Comparison of ENCODE assay signal across 11 mouse cellular contexts in genomic region chr4:119274627-119275026, GRCm38 (mm10). TPM values are rescaled to one million over a fixed set of nuclear protein-coding genes. Genes with fewer than 3 reads are reported as not detected.
A peak's percentile ranks its signal among the peaks of the same experiment; 100 is the strongest.
DNase-seq lines count a peak whose midpoint lies in the region; ATAC-seq lines count a peak whose summit lies in the region.
"Had no signal": no experiment of that assay in that cellular context is flagged by ENCODE, and none has a peak within 500 bp of the region (broad histone marks: within the 10 kb centered on the region; RNA-seq: fewer than 3 reads in every experiment).

No protein-coding gene starts in this region.

- H3K27me3 ChIP-seq in heart, embryonic 14.5 days (ENCODE audit: control insufficient read depth, insufficient read depth, low read length), result no peaks in the 10 kb centered on the region
- no peaks in the 10 kb centered on the region for H3K27me3 ChIP-seq in liver, embryonic 16.5 days (ENCODE audit: control insufficient read depth, insufficient read depth, low read depth, low read length)
- no peaks in the 10 kb centered on the region for H3K27me3 ChIP-seq in hindbrain, embryonic 12.5 days
- H3K27me3 ChIP-seq: neural tube, embryonic 12.5 days had no signal

- H3K9me3 ChIP-seq in heart, embryonic 14.5 days (ENCODE audit: control insufficient read depth, low read length), result no peaks in the 10 kb centered on the region
- H3K9me3 ChIP-seq in liver, embryonic 16.5 days (replicated peaks; ENCODE audit: control insufficient read depth, low read length), result no peaks in the 10 kb centered on the region
- H3K9me3 ChIP-seq in hindbrain, embryonic 12.5 days (replicated peaks), result no peaks in the 10 kb centered on the region
- H3K9me3 ChIP-seq: neural tube, embryonic 12.5 days had no signal

- no peak overlapping the region for H3K4me2 ChIP-seq in heart, embryonic 14.5 days (ENCODE audit: low read length)
- H3K4me2 ChIP-seq in liver, embryonic 16.5 days (ENCODE audit: low read depth, low read length), result no peak overlapping the region
- H3K4me2 ChIP-seq in hindbrain, embryonic 12.5 days (replicated peaks), result no peak overlapping the region
- H3K4me2 ChIP-seq: neural tube, embryonic 12.5 days had no signal

- H3K27ac ChIP-seq in heart, embryonic 14.5 days (replicated peaks in 1 of 2; ENCODE audit: control insufficient read depth in 1 of 2, insufficient read depth in 1 of 2, low read depth in 2 of 2, low read length in 2 of 2), result peak overlapping the region; percentile 51 to 65
- 0 out of 2 replicates have a peak overlapping the region, but pooled peaks have one; percentile 30 for H3K27ac ChIP-seq in liver, embryonic 16.5 days (ENCODE audit: low read length)
- no peak overlapping the region for H3K27ac ChIP-seq in hindbrain, embryonic 12.5 days
- H3K27ac ChIP-seq: macrophage; neural tube, embryonic 12.5 days had no signal

- peak; percentile 30 for DNase-seq in 3T3-L1 (ENCODE audit: low read depth, low spot score)
- DNase-seq in 416B (ENCODE audit: low read depth), result peak; percentile 33
- DNase-seq in right cerebral cortex, adult 2 months (ENCODE audit: low spot score in 2 of 2), result no peak
- no peak for DNase-seq in thymus, postnatal 4 days
- DNase-seq in embryo, embryonic 11 days, result no peak
- DNase-seq: cerebellum, adult 9-10 months had no signal

- H3K4me1 ChIP-seq in heart, embryonic 14.5 days (ENCODE audit: control insufficient read depth in 2 of 2, insufficient read depth in 2 of 2, low read length in 2 of 2), result no peaks in the 10 kb centered on the region
- peaks cover 4% of the 10 kb centered on the region; the same call in 1 of the 2 replicates for H3K4me1 ChIP-seq in liver, embryonic 16.5 days (ENCODE audit: control insufficient read depth, low read depth, low read length)
- no peaks in the 10 kb centered on the region for H3K4me1 ChIP-seq in hindbrain, embryonic 12.5 days
- H3K4me1 ChIP-seq: neural tube, embryonic 12.5 days had no signal

- H3K36me3 ChIP-seq in heart, embryonic 14.5 days (ENCODE audit: control insufficient read depth, insufficient read depth, low read length), result peaks cover 89% of the 10 kb centered on the region
- H3K36me3 ChIP-seq in liver, embryonic 16.5 days (ENCODE audit: control insufficient read depth, insufficient read depth), result peaks cover 45% of the 10 kb centered on the region
- H3K36me3 ChIP-seq in hindbrain, embryonic 12.5 days, result peaks cover 88% of the 10 kb centered on the region

- no peak for ATAC-seq in heart, embryonic 14.5 days (ENCODE audit: insufficient number of reproducible peaks, insufficient read depth, low FRiP score, low read depth)
- ATAC-seq in liver, embryonic 16.5 days (ENCODE audit: low read depth), result no peak
- no peak for ATAC-seq in hindbrain, embryonic 12.5 days (ENCODE audit: low FRiP score)

- 63% methylated on average over 1 of the region's 1 CpGs for WGBS in heart, embryonic 14.5 days
- 72% methylated on average over 1 of the region's 1 CpGs for WGBS in liver, embryonic 16.5 days (ENCODE audit: insufficient replicate concordance)
- WGBS in hindbrain, embryonic 12.5 days, result 88% methylated on average over 1 of the region's 1 CpGs

- H3K4me3 ChIP-seq in heart, embryonic 14.5 days (ENCODE audit: control insufficient read depth in 1 of 2, insufficient read depth in 1 of 2, low read depth in 1 of 2, low read length in 2 of 2), result no peak overlapping the region
- no peak overlapping the region for H3K4me3 ChIP-seq in liver, embryonic 16.5 days (ENCODE audit: low read depth, low read length)
- H3K4me3 ChIP-seq in hindbrain, embryonic 12.5 days, result no peak overlapping the region
- H3K4me3 ChIP-seq: neural tube, embryonic 12.5 days had no signal

- H3K9ac ChIP-seq in heart, embryonic 14.5 days (ENCODE audit: low read length), result no peak overlapping the region
- H3K9ac ChIP-seq in liver, embryonic 16.5 days (ENCODE audit: low read depth, low read length), result no peak overlapping the region
- H3K9ac ChIP-seq in hindbrain, embryonic 12.5 days, result no peak overlapping the region
- H3K9ac ChIP-seq: neural tube, embryonic 12.5 days had no signal

RNA-seq across cellular contexts. Expression of gene Cldn19, which starts 19.4 kb away (rescaled TPM):
- not detected in 2 replicates for polyA plus RNA-seq in heart, embryonic 14.5 days (2014; fragmentation: Nextera tagmentation; extraction: Ambion mirVana)
- not detected in 2 replicates for polyA plus RNA-seq in liver, embryonic 16.5 days (2015; fragmentation: Nextera tagmentation; extraction: Ambion mirVana)
- 0.43 and 0.63 TPM in 2 replicates for polyA plus RNA-seq in hindbrain, embryonic 12.5 days (2016; fragmentation: Nextera tagmentation; extraction: Ambion mirVana)
- polyA plus RNA-seq: macrophage had no signal

RNA-seq across cellular contexts. Expression of gene Ybx1, which starts 19.8 kb away (rescaled TPM):
- polyA plus RNA-seq in heart, embryonic 14.5 days (2014; fragmentation: Nextera tagmentation; extraction: Ambion mirVana), result 785 and 813 TPM in 2 replicates
- 150 and 152 TPM in 2 replicates for polyA plus RNA-seq in liver, embryonic 16.5 days (2015; fragmentation: Nextera tagmentation; extraction: Ambion mirVana)
- 1,173 and 1,272 TPM in 2 replicates for polyA plus RNA-seq in hindbrain, embryonic 12.5 days (2016; fragmentation: Nextera tagmentation; extraction: Ambion mirVana)

RNA-seq across cellular contexts. Expression of gene P3h1, which starts 41.9 kb away (rescaled TPM):
- polyA plus RNA-seq in heart, embryonic 14.5 days (2014; fragmentation: Nextera tagmentation; extraction: Ambion mirVana), result 40.9 and 42.0 TPM in 2 replicates
- 6.7 and 9.0 TPM in 2 replicates for polyA plus RNA-seq in liver, embryonic 16.5 days (2015; fragmentation: Nextera tagmentation; extraction: Ambion mirVana)
- 23.0 and 24.5 TPM in 2 replicates for polyA plus RNA-seq in hindbrain, embryonic 12.5 days (2016; fragmentation: Nextera tagmentation; extraction: Ambion mirVana)

RNA-seq across cellular contexts. Expression of gene AU022252, which starts 42.1 kb away (rescaled TPM):
- 24.8 and 25.1 TPM in 2 replicates for polyA plus RNA-seq in heart, embryonic 14.5 days (2014; fragmentation: Nextera tagmentation; extraction: Ambion mirVana)
- 10.0 and 11.6 TPM in 2 replicates for polyA plus RNA-seq in liver, embryonic 16.5 days (2015; fragmentation: Nextera tagmentation; extraction: Ambion mirVana)
- polyA plus RNA-seq in hindbrain, embryonic 12.5 days (2016; fragmentation: Nextera tagmentation; extraction: Ambion mirVana), result 36.3 and 38.7 TPM in 2 replicates

RNA-seq across cellular contexts. Expression of gene Ppih, which starts 45.7 kb away (rescaled TPM):
- polyA plus RNA-seq in heart, embryonic 14.5 days (2014; fragmentation: Nextera tagmentation; extraction: Ambion mirVana), result 45.2 and 52.6 TPM in 2 replicates
- 37.7 and 45.8 TPM in 2 replicates for polyA plus RNA-seq in liver, embryonic 16.5 days (2015; fragmentation: Nextera tagmentation; extraction: Ambion mirVana)
- 78.4 and 87.1 TPM in 2 replicates for polyA plus RNA-seq in hindbrain, embryonic 12.5 days (2016; fragmentation: Nextera tagmentation; extraction: Ambion mirVana)

Comparison
In these comparisons a context has a peak if more than half of its experiments do, and no peak if none do; other contexts are left out.
1. DNase-seq: peak in 3T3-L1 (single experiment) and 416B (single experiment); none in right cerebral cortex, adult 2 months (0 of 2), thymus, postnatal 4 days (single experiment) and embryo, embryonic 11 days (single experiment).